Mouse (Mus musculus): ENCODE results near the gene Ift88.
"Not testable (repeated sequence)": the region's sequence is repeated elsewhere in the genome, so short reads cannot be mapped to it uniquely, and the experiment has no call there.

Ift88 gene

DNA sequence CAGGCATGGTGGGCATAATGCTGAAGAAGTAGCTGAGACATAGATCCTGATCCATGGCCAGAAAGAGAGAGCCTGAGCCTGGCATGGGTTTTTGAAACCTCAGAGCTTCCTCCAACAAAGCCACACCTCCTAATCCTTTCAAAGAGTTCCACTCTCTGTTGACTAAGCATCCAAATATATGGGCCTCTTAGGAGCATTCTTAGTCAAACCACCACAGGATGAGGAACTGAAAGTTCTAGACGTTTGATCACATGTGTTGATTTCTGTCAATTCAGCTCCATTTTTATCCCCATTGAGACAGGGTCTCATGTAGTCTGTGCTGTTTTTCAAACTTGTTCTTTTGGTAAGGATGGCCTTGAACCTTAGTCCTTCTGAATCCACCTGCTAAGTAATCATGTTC lies 28.7 kb downstream of the Ift88 start:
- no peak for DNase-seq (ENCODE audit: low read depth, low spot score)

- DNase-seq (ENCODE audit: low read depth, low spot score), result no peak
These were observed 36.0 kb downstream of the Ift88 start for GRCm38 (mm10) chr14:57459883-57460282.

DNA sequence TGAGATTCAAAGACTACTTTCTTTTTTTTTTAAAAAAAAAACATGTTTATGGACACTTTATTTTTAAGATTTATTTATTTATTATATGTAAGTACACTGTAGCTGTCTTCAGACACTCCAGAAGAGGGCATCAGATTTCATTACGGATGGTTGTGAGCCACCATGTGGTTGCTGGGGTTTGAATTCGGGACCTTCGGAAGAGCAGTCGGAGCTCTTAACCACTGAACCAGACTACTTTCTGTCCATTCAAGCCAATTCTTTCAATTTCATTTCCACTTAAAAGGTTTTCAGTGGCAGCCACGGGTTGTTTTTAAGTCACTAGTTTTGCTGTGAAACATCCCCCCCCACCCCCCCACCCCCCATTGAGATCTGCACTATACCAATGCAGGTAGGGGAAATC lies 36.5 kb downstream of the Ift88 start:
- DNase-seq (ENCODE audit: low read depth, low spot score), result not testable (repeated sequence)

DNA sequence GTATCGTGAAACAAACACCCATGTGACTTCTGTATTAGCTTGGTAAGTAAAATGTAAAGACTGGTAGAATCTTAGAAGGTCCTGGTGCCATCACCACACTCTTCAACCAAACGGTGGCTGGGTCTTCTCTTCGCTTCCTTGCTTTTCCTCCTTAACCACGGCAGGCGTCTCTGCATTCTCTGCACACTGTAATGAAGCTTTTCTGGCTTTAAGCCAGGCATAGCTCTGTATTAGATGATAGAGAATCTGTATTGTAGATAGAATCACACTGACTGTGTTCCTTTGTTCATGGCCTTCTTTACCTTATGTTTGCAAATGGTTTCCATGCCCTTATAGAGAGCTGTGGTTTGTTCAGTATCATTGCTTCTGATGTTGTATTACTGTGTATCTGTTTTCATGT lies 39.0 kb downstream of the Ift88 start:
- no peak for DNase-seq (ENCODE audit: low read depth, low spot score)

DNA sequence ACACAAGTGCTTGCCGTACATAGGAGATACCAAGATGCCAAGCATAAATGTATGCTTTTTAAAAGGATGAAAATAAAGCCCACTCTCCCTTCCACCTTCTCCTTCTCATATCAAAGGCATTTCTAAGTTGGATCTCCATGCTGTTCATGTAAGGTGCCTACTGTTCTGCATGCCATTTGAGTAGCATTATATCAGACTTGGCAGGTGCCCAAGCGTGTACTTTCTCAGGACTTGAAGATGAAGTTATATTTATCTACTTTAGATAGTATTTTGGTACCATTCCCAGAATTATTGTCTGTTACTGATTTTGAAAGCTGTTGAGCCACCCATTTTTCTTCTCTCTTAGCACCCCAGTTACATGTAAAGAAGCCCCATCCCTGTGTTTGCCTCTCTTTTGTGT lies 51.2 kb downstream of the Ift88 start:
- no peak for DNase-seq (ENCODE audit: low read depth, low spot score)

- no peak for DNase-seq (ENCODE audit: low read depth, low spot score)
These were observed 58.4 kb downstream of the Ift88 start for GRCm38 (mm10) chr14:57482262-57482661.

DNA sequence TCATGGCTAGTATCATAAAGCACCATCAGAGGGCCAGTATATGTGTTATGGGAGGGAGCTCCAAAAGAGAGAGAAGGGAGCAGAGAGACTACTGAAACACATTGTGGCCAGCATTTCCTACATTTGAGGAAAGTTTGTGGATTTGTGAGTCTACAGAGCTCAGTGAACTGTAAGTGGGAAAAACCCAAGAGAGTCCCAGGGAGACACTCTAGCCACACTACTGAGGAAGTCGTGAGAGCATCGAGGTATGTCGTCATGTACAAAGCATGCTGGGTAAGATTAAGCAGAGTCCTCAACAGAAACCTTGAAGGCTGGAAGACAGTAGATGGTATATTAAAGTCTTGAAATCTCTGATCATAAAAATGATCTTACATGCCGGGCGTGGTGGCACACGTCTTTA lies 60.3 kb downstream of the Ift88 start:
- no peak for DNase-seq (ENCODE audit: low read depth, low spot score)

GRCm38 (mm10) chr14:57489696-57490095 lies 65.8 kb downstream of the Ift88 start:
- DNase-seq (ENCODE audit: low read depth, low spot score), result no peak

- no peak for DNase-seq (ENCODE audit: low read depth, low spot score)
These were observed 70.0 kb downstream of the Ift88 start for GRCm38 (mm10) chr14:57493840-57494239.

DNA sequence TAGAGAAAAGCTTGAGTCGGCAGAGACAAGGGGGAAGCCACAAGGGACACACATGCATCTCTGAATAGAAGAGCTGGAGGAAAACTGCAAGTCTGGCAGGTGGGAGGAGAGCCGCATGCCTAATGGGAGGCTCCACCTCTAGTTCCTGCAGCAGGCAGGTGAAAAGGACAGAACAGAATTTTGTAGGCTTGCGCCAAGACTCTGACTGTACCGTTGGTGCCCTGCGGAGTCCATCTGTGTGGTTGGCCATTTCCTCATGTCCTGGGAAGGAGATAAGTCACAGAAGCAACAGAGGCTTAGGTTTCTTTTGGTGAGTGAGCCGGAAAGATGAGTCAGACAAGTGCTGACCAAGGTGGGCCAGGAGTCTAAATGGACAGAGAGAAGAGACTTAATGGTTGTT lies 79.9 kb downstream of the Ift88 start:
- DNase-seq (ENCODE audit: low read depth, low spot score), result no peak

- no peak for DNase-seq (ENCODE audit: low read depth, low spot score)
These were observed 85.7 kb downstream of the Ift88 start for GRCm38 (mm10) chr14:57509554-57509953.

DNA sequence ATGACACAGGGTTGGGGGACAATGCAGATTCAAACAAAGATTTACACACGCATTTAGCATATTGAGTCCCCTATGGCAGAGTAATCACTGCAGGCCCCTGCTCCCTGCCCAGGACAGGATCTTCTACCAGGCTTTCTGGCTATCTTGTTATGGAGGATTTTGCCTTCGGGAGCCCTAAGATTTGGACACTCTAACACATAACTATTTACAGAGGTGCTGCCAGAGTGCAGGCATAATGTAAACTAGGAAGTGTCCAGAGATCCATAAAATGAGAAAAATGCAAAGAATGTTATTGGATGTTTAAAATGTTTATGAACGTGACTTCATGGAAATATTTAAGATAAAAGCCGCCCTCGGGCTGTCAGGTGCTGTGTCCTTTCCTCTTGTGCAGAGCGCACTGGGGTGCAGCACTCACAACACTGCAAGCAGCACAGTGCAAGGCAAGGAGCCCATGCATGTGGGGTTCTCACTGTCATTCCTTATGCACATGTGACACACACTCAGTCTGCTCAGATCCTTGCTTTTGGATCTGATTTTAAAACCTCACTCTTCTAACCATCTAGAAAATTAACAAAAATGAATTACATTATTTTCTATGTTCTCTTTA lies 91.4 kb downstream of the Ift88 start:
- DNase-seq (ENCODE audit: low read depth, low spot score), result no peak

DNA sequence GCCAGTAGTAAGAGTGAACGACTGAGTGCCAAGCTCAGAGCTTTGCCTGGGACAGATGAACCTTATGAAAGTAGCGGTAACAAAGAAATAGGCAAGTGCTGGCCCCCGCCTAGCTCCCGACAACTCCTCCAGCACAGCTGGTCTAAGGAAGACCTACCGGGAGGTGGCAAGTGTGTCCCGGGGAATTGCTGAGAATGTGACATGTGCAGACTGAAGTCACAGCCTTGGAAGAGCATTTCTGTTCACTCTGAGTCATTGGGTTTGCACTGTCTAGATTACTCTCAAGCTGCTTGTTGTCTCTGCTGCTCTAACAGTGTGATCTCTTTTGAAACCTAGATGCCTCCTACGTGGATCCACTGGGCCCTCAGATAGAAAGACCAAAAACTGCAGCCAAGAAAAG lies 93.1 kb downstream of the Ift88 start:
- no peak for DNase-seq (ENCODE audit: low read depth, low spot score)

DNA sequence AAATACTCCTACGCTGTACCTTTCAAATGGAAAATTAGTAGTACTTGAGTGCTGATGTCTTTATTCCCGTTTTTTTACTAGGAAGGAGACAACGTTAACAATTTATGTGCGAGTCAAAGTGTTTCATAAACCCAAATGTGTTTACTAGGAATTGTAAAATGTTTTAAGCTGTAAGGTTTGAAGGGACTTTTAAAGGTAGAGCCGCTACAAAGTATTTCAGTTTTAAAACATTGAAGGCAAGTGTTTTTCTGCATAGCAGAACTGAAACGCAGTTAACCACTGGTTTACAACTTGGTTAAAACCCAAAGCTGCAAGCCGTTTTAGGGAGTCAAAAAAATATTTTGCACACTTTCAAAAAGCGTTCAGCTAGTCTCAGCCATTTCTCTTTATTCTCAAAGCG lies 99.9 kb downstream of the Ift88 start:
- DNase-seq (ENCODE audit: low read depth, low spot score), result no peak

- no peak for DNase-seq (ENCODE audit: low read depth, low spot score)
These were observed 101.0 kb downstream of the Ift88 start, which contains the start of gene Il17d for GRCm38 (mm10) chr14:57524671-57525387. Il17d (plus strand) TSS chr14:57524777.

- peak; percentile 47 for DNase-seq (ENCODE audit: low read depth, low spot score)
These were observed 101.7 kb downstream of the Ift88 start for GRCm38 (mm10) chr14:57525388-57526049.

DNA sequence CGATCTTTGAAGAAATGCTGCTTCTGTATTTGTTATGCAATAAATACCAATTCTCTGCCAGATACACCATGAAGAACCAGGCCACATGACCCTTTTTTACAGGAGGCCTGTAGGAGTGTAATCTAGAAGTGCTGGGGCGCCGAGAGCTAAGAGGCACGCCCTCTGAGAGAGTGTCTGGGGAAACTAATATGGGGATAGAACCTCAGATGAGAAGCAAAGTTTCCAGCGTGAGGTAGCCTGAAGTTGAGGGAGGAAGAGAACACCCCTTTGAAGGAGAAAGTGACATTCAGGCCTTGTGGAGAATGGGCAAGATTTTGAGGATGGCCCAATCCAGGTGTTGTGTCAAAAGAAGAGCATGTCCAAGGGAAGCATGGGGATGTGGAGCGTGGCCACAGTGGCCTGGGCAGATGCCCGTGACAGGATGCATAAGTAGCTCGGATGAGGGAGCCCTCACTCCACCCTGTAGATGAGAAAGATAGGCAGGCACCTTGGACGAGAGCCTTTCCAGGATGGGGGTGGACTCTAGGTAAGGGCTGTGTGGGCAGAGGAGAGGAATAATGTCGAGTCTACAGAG lies 102.3 kb downstream of the Ift88 start:
- no peak for DNase-seq (ENCODE audit: low read depth, low spot score)

- no peak for DNase-seq (ENCODE audit: low read depth, low spot score)
These were observed 103.3 kb downstream of the Ift88 start for GRCm38 (mm10) chr14:57527122-57527521.

- no peak for DNase-seq (ENCODE audit: low read depth, low spot score)
These were observed 103.7 kb downstream of the Ift88 start for GRCm38 (mm10) chr14:57527598-57527997.

DNA sequence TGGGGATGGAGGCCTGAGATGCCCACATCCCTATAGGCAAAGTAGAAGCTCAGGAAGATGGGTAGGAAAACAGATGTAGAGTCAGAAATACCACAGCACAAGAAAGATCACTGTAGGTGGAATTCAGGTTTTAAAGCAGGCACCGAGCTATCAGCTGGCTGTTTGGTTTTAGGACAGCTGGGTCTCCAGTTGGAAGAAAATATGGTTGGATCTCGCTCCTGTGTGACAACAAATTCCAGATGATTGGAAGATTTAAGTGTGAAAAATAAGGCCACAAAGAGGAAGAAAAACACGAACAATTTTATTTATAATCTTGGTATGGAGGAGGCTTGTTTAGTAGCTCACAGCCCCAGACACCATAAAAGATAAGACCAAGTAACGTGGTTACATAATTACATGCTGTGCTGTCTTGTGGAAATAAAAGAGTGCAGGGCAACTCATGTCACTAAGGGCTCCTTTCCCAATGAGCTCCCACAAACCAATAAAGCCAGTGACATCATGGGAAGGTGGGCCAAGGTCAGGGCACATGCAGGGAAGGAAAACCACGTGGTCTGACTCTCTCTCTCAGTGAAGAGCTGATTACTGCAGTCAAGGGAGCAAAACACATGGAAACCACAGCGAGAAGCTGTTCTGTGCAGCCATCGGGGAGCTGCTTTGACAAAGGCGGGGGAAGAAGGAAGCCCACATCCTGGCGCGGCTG lies 105.4 kb downstream of the Ift88 start:
- no peak for DNase-seq (ENCODE audit: low read depth, low spot score)

DNA sequence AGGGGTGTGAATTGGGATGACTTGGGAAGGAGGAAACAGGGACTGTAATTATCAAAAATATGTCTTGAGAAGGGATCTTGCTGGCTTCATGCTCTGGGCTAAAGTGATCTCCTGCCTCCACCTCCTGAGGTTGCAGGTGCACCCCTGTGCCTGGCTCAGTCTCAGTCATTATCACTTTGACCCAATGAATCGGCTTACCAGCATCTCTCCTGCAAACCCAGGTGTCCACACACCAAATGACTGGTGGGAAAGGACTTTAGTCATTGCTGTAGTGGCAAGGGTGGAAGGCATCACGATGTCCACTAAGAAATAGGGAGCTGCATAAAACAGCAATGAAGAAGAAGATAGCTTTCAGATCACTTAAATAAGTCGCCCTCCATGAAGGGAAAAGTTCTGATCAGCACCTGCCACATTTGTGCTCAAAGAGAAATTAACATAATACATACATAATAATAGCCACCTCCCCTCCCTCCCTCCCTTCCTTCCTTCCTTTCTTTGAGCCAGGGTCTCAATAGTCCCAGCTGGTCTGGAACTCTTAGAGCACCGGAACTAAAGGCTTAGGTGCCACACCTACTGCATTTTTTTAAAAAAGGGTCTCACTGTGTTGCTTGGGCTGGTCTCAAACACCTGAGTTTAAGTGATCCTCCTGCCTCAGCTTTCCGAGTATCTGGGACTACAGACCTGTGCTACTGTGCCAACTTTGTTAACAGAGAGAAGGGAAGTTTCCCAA lies 106.1 kb downstream of the Ift88 start:
- DNase-seq (ENCODE audit: low read depth, low spot score), result no peak
